Mouse (Mus musculus): ENCODE measurements around the gene Prn.

DNA sequence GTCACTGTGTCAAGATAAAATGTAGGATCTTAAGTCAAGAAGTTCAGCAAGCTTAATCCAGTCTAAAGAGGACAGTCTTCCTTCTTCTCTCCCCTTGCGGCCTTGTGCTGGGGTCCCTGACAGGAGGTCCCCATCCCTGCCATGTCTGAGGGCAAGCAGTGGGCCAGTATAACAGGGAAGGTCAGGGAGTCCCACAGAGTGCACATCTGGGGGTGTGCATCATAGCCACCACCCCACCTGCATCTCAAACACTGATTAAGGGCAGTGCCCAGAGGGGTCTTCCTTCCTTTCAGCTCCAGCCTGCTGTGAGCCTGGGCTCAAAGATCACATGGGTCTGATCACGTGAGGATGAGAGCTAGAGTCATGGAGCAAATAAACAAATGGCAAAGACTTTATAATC, 51.9 kb downstream of the Prn start:
- TF ChIP-seq CTCF (IDR thresholded peaks at IDR 0.05; ENCODE audit: extremely low read depth, insufficient read depth, insufficient read length, insufficient replicate concordance) (no peak), POLR2A (IDR thresholded peaks at IDR 0.05; ENCODE audit: low read depth, low read length) (no peak)

All from spleen, adult 2 months (tissue).